Mouse (Mus musculus) liver, embryonic 16.5 days (tissue): Measurements from ENCODE around the gene Bach2. TPM values are rescaled to one million over a fixed set of nuclear protein-coding genes. Genes with fewer than 3 reads are reported as not detected.
A peak's percentile ranks its signal among the peaks of the same experiment; 100 is the strongest.

ENCODE experiments used
- ATAC-seq: fragments of 200-750 bp; cut with Nextera tagmentation; 2 replicates; pipeline ENCODE4 v1.8.0; 2017; ENCODE audit warnings: low read depth, mild to moderate bottlenecking, moderate number of reproducible peaks, moderate library complexity
- H3K27ac ChIP-seq: fragments of 300-500 bp; sonication (generic); 2 replicates; pipeline ENCODE4 v1.5.1; 2014; ENCODE audit warnings: mild to moderate bottlenecking, low read length
- H3K27me3 ChIP-seq: fragments of 300-500 bp; sonication (generic); 2 replicates; pipeline ENCODE4 v1.6.1; 2014; ENCODE audit warnings: low read depth, low read length, mixed read lengths; ENCODE audit not compliant: control insufficient read depth, insufficient read depth
- H3K36me3 ChIP-seq: fragments of 300-500 bp; sonication (generic); 2 replicates; pipeline ENCODE4 v1.6.1; 2014; ENCODE audit warnings: mild to moderate bottlenecking; ENCODE audit not compliant: control insufficient read depth, insufficient read depth
- H3K4me1 ChIP-seq: fragments of 300-500 bp; sonication (generic); 2 replicates; pipeline ENCODE4 v1.6.1; 2014; ENCODE audit warnings: low read depth, low read length, mixed read lengths; ENCODE audit not compliant: control insufficient read depth
- H3K4me2 ChIP-seq: fragments of 300-500 bp; sonication (generic); 2 replicates; pipeline ENCODE4 v1.6.1; 2014; ENCODE audit warnings: low read depth, low read length, mixed read lengths
- H3K4me3 ChIP-seq: fragments of 300-500 bp; sonication (generic); 2 replicates; pipeline ENCODE4 v1.5.1; 2014; ENCODE audit warnings: low read depth, mild to moderate bottlenecking, low read length
- H3K9ac ChIP-seq: fragments of 300-500 bp; sonication (generic); 2 replicates; pipeline ENCODE4 v1.6.1; 2014; ENCODE audit warnings: low read depth, low read length
- H3K9me3 ChIP-seq: fragments of 300-500 bp; sonication (generic); replicated peaks from 2 replicates; pipeline ENCODE4 v1.6.1; 2016; ENCODE audit warnings: low read length; ENCODE audit not compliant: control insufficient read depth
- WGBS: fragments of 180-500 bp; shearing (Covaris S2); extraction: QIAGEN DNeasy Blood & Tissue Kit; methylation state at CpG from one replicate; pipeline ENCODE4 v1.1.7; 2014; ENCODE audit not compliant: insufficient replicate concordance; 5-methylcytosine and 5-hydroxymethylcytosine counted together
- polyA plus RNA-seq: library from polyadenylated mRNA; unstranded; fragments of >200 nt; fragmentation: Nextera tagmentation; extraction: Ambion mirVana; gene quantifications from 2 replicates; pipeline ENCODE4 v1.2.1, GENCODE M21; 2015

Gene Bach2
- polyA plus RNA-seq, 1 experiment from 2014 or later = 1.5 TPM

DNA sequence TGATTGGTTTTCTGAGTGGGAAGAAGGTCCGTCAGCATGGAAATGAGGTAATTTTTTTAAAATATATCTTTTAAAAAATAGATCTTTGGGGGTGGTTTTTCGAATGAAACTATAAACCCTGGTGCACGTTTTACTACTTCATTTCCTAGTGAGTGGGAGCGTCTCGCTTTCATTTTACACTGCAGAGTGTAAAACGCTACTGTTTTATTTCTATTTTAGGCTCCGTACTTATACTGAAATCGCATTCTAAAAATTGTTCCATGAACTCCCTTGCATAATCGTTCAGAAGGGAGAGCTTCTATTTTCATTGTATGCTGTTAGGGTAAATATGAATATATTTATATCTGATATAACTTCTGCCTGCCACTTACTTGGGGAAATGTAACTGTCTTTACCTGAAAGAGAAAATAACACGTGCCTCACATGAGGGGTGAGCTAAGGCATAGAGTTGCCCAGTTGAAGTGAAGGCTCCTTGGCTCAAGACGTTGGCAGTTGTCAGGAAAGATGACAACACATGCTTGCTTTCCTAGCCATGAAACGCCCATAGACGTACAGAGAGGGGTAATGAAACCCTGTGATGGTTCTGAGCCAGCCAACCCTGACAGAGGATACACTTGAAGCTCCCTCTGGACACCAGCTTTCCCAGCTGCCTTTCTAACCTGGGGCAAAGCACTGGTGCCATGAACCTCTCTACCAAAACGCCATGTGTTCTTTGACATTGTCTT, 306.4 kb downstream of the Bach2 start:
- Histone ChIP-seq H3K4me2 (no peak overlapping the region), H3K27ac (no peak overlapping the region), H3K36me3 (no peaks in the 10 kb centered on the region), H3K9ac (no peak overlapping the region), H3K4me1 (no peaks in the 10 kb centered on the region), H3K27me3 (no peaks in the 10 kb centered on the region), H3K4me3 (no peak overlapping the region), H3K9me3 (no peaks in the 10 kb centered on the region)
- 64% methylated on average over 14 of the region's 14 CpGs for WGBS
- no peak for ATAC-seq

GRCm38 (mm10) chr4:32545548-32545947, 306.9 kb downstream of the Bach2 start:
- Histone ChIP-seq H3K4me1 (no peaks in the 10 kb centered on the region), H3K4me3 (no peak overlapping the region), H3K9ac (no peak overlapping the region), H3K27me3 (no peaks in the 10 kb centered on the region), H3K9me3 (no peaks in the 10 kb centered on the region), H3K36me3 (no peaks in the 10 kb centered on the region), H3K27ac (no peak overlapping the region), H3K4me2 (no peak overlapping the region)
- 34% methylated on average over 4 of the region's 4 CpGs for WGBS
- ATAC-seq = no peak

- Histone ChIP-seq H3K27ac (no peak overlapping the region), H3K27me3 (no peaks in the 10 kb centered on the region), H3K4me2 (no peak overlapping the region), H3K36me3 (no peaks in the 10 kb centered on the region), H3K4me3 (no peak overlapping the region), H3K9me3 (no peaks in the 10 kb centered on the region), H3K4me1 (no peaks in the 10 kb centered on the region), H3K9ac (no peak overlapping the region)
- WGBS = 71% methylated on average over 1 of the region's 1 CpGs
- ATAC-seq = no peak
Measured at GRCm38 (mm10) chr4:32549150-32549549, 310.5 kb downstream of the Bach2 start.

DNA sequence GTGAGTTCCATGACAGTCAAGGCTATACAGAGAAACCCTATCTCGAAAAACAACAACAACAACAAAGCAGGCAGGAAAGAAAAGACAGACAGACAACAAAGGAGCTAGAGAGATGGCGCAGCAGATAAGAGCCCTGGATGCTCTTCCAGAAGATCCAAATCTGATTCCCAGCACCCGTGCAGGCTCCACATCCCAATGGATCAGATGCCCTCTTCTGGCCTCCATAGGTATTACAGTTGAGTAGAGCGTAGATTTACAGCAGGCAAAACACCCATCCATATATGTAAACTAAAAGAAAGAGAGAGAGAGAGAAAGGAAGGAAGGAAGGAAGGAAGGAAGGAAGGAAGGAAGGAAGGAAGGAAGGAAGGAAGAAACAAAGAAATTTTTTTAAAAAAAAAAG, 312.7 kb downstream of the Bach2 start:
- Histone ChIP-seq H3K36me3 (no peaks in the 10 kb centered on the region), H3K4me1 (no peaks in the 10 kb centered on the region), H3K9me3 (no peaks in the 10 kb centered on the region), H3K27ac (no peak overlapping the region), H3K4me2 (no peak overlapping the region), H3K27me3 (no peaks in the 10 kb centered on the region), H3K4me3 (no peak overlapping the region), H3K9ac (no peak overlapping the region)
- ATAC-seq = no peak
- WGBS = 43% methylated on average over 4 of the region's 4 CpGs

GRCm38 (mm10) chr4:32555506-32555905, 316.9 kb downstream of the Bach2 start:
- no peaks in the 10 kb centered on the region for H3K36me3 ChIP-seq
- no peaks in the 10 kb centered on the region for H3K27me3 ChIP-seq
- no peak overlapping the region for H3K27ac ChIP-seq
- no peak for ATAC-seq
- H3K9me3 ChIP-seq = no peaks in the 10 kb centered on the region
- peaks cover 4% of the 10 kb centered on the region; the same call in 1 of the 2 replicates for H3K4me1 ChIP-seq
- H3K4me2 ChIP-seq = no peak overlapping the region
- no peak overlapping the region for H3K4me3 ChIP-seq
- H3K9ac ChIP-seq = no peak overlapping the region
- 60% methylated on average over 7 of the region's 7 CpGs for WGBS

- Histone ChIP-seq H3K27ac (no peak overlapping the region; the same call in 1 of the 2 replicates), H3K36me3 (no peaks in the 10 kb centered on the region), H3K9ac (no peak overlapping the region), H3K27me3 (no peaks in the 10 kb centered on the region), H3K4me3 (no peak overlapping the region), H3K4me1 (peaks cover 9% of the 10 kb centered on the region; the same call in 1 of the 2 replicates), H3K9me3 (no peaks in the 10 kb centered on the region), H3K4me2 (no peak overlapping the region)
- 24% methylated on average over 6 of the region's 6 CpGs for WGBS
- ATAC-seq = no peak
Measured at GRCm38 (mm10) chr4:32560246-32560645, 321.6 kb downstream of the Bach2 start.

GRCm38 (mm10) chr4:32560724-32561554, 322.3 kb downstream of the Bach2 start:
- 51% methylated on average over 8 of the region's 8 CpGs for WGBS
- no peak overlapping the region for H3K9ac ChIP-seq
- no peaks in the 10 kb centered on the region for H3K9me3 ChIP-seq
- peaks cover 9% of the 10 kb centered on the region; the same call in 1 of the 2 replicates for H3K4me1 ChIP-seq
- ATAC-seq = no peak
- peak overlapping the region; percentile 2 for H3K27ac ChIP-seq
- H3K4me3 ChIP-seq = no peak overlapping the region
- H3K4me2 ChIP-seq = no peak overlapping the region
- no peaks in the 10 kb centered on the region for H3K36me3 ChIP-seq
- no peaks in the 10 kb centered on the region for H3K27me3 ChIP-seq

DNA sequence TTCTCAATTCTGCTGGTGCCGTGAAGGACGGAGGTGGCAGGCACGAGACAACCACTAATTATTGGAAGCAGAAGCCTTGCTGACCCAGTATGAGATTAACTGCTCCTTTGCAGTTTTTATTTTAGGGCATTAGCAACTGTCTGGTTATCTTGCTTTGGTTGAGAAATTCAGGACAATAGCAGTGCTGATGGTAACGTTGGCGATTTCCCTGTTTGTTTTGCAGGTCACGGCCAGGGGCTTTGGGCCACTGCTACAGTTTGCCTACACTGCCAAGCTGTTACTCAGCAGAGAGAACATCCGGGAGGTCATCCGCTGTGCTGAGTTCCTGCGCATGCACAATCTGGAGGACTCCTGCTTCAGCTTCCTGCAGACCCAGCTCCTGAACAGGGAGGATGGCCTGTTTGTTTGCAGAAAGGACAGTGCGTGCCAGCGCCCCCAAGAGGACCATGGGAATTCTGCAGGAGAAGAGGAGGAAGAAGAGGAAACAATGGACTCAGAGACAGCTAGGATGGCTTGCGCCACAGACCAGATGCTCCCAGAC, 323.0 kb downstream of the Bach2 start:
- H3K27me3 ChIP-seq = no peaks in the 10 kb centered on the region
- H3K4me2 ChIP-seq = no peak overlapping the region
- H3K9me3 ChIP-seq = no peaks in the 10 kb centered on the region
- no peak overlapping the region for H3K4me3 ChIP-seq
- H3K27ac ChIP-seq = peak overlapping the region; percentile 2; the same call in 1 of the 2 replicates
- ATAC-seq = peak; percentile 73
- no peaks in the 10 kb centered on the region for H3K36me3 ChIP-seq
- H3K9ac ChIP-seq = no peak overlapping the region
- H3K4me1 ChIP-seq = peaks cover 9% of the 10 kb centered on the region; the same call in 1 of the 2 replicates
- 45% methylated on average over 12 of the region's 12 CpGs for WGBS
